Mouse (Mus musculus) Patski (cell line): Measurements from ENCODE around the gene Clybl. TPM values are rescaled to one million over a fixed set of nuclear protein-coding genes. Genes with fewer than 3 reads are reported as not detected.

Experiments used
- ATAC-seq: fragments of 100-300 bp; one replicate; pipeline ENCODE4 v1.8.0; 2021
- CTCF ChIA-PET: fragments of 350-600 bp; sonication (Branson Sonifier 250); formaldehyde crosslinking; loops from one replicate; lab custom pipeline; 2022; ENCODE audit warnings: inconsistent platforms; lab: Charles Lee
- POLR2A ChIA-PET: fragments of 350-600 bp; sonication (Branson Sonifier 250); formaldehyde crosslinking; loops from one replicate; lab custom pipeline; 2022; ENCODE audit warnings: antibody characterized with exemption, inconsistent platforms; lab: Charles Lee
- DNase-seq: peaks from one replicate; pipeline ENCODE4 v3.0.0-alpha.2; 2011; ENCODE audit warnings: low read depth, low spot score
- H3K27me3 ChIP-seq: fragments of 371-371 bp; one replicate; pipeline ENCODE4 v1.5.1; 2021
- CTCF ChIP-seq: fragments of 100-300 bp; IDR thresholded peaks from one replicate; pipeline ENCODE4 v1.5.1; 2021
- in situ Hi-C: fragments of 300-500 bp; cut with MboI; formaldehyde crosslinking; loops from 3 replicates; pipeline ENCODE4 v1.11.1; 2018; ENCODE audit warnings: low pct_unique_long_range_greater_than_20kb, mixed read lengths
- polyA plus RNA-seq: library from polyadenylated mRNA; unstranded; gene quantifications from one replicate; pipeline ENCODE4 v1.2.3, GENCODE M21; 2021

Clybl gene
- polyA plus RNA-seq, 1 experiment from 2014 or later, result 60.7 TPM

DNA sequence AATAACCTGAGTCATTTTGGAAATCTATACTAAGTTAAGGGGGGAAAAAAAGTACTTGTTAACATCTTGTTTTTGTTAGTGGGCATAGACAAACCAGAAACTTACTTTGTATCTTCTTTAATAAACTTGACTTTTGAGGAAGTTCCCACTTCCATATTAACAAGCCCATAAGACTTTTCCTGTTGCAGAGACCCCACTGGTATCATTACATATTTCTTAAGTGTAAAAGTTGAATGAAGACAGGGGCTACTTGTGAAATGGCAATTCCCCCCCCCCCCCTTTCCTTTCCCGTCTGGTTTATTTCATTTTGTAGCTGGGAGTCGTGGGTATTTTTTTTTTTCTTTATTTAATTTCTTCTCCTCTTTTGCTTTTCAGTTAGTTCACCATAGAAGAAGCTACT lies 115.4 kb downstream of the Clybl start:
- ATAC-seq (no peak), DNase-seq (no peak)
- CTCF ChIA-PET, result interaction anchor here (1.3 kb wide), 1 partner anchor 61 kb away, joined by 3 read pairs; no protein-coding TSS in a partner anchor
- no peaks in the 10 kb centered on the region for H3K27me3 ChIP-seq
- no peak for TF ChIP-seq CTCF
- POLR2A ChIA-PET, result interaction anchor here (0.6 kb wide), 1 partner anchor 10 kb away, joined by 3 read pairs; no protein-coding TSS in a partner anchor
- in situ Hi-C loops, result no loop called here

- no peak for TF ChIP-seq CTCF
- ChIA-PET CTCF (interaction anchor here (1.3 kb wide), 1 partner anchor 60 kb away, joined by 3 read pairs; no protein-coding TSS in a partner anchor), POLR2A (interaction anchor here (0.6 kb wide), 1 partner anchor 10 kb away, joined by 3 read pairs; no protein-coding TSS in a partner anchor)
- no peaks in the 10 kb centered on the region for H3K27me3 ChIP-seq
- in situ Hi-C loops, result no loop called here
- DNase-seq (no peak), ATAC-seq (no peak)
Observed at GRCm38 (mm10) chr14:122297386-122298109, 116.0 kb downstream of the Clybl start.

DNA sequence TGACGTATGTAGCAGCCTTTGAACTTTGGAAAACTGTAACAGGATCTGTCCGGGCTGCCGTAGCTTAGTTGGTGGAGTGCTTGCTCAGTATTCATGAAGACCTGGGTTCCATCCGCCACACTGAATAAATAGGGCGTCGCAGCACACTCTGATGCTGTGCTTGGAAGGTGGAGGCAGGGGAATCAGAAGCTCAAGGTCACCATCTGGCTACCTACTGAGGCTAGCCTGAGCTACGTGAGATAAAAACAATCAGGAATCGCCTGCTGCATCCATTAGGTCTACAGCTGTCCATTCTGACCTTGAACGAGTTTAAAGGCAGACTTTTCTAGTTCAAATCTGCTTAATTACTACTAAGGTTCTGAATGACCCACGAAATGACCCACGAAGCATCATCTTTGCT lies 118.8 kb downstream of the Clybl start:
- ATAC-seq (no peak), DNase-seq (no peak)
- no peaks in the 10 kb centered on the region for H3K27me3 ChIP-seq
- CTCF ChIA-PET, result interaction anchor here (0.6 kb wide), 1 partner anchor 30 kb away, joined by 4 read pairs; no protein-coding TSS in a partner anchor
- in situ Hi-C loops, result no loop called here
- POLR2A ChIA-PET, result no interaction called here
- no peak for TF ChIP-seq CTCF

DNA sequence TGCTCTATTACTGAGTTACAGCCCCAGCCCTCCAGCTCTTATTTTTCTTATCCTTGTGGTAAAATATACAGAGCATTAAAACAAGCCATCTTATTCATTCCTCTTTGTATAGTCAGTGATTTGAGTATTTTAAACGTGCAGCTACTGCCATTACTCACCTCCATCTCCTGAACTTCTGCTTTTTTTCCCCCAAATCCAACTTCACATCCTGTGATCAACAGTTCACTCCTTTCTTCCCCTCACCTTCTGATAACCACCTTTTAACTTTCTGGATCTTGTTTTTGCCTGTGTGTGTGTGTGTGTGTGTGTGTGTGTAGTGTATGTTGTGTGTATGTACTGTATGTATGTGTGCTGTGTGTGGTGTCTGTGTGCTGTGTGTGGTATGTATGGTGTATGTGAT lies 122.3 kb downstream of the Clybl start:
- CTCF ChIA-PET, result no interaction called here
- no peak for TF ChIP-seq CTCF
- DNase-seq (no peak), ATAC-seq (no peak)
- in situ Hi-C loops, result no loop called here
- H3K27me3 ChIP-seq, result no peaks in the 10 kb centered on the region
- POLR2A ChIA-PET, result no interaction called here

- ChIA-PET CTCF (no interaction called here), POLR2A (no interaction called here)
- ATAC-seq (no peak), DNase-seq (no peak)
- in situ Hi-C loops, result no loop called here
- TF ChIP-seq CTCF, result no peak
- H3K27me3 ChIP-seq, result no peaks in the 10 kb centered on the region
Observed at GRCm38 (mm10) chr14:122305132-122305531, 123.6 kb downstream of the Clybl start.

DNA sequence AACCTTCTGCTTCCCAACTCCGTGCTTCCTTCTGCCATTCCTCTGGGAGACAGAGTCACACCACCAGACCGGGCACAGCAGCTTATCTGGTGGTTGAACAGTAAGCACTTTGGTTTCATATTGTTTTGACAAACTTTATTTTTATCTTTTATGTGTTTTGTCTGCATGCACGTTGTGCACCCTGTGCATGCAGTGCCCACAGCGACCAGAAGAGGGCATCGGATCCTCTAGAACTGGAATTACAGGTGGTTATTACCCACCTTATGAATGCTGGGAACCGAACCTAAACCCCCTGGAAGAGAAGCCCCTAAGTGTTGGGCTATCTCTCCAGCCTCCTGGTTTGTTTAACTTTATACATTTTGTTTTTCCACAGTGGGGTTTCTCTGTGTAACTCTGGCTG lies 130.9 kb downstream of the Clybl start:
- no peak for ATAC-seq
- peak; percentile 52 for TF ChIP-seq CTCF
- POLR2A ChIA-PET, result interaction anchor here (1.1 kb wide), 1 partner anchor 14 kb away, joined by 3 read pairs; no protein-coding TSS in a partner anchor
- CTCF ChIA-PET, result no interaction called here
- DNase-seq, result no peak
- in situ Hi-C loops, result no loop called here
- H3K27me3 ChIP-seq, result no peaks in the 10 kb centered on the region

DNA sequence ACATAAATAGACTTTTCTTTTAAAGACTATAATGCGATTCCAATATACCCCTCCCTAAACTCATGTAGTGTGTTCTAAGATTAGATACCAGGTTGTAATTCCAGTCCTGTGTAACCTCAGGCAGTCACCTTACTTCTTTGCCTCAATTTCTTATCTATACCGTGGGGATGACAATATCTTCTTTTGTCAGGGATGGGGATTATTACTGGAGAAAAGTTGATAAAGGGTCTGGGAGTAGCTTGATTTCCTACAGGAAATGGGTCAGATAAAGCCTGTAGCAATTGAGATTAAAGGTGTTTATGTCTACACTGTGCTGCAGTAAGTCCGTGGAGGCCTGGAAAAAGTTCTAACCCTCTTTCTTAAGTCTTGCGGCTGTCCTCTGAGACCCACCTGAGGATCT lies 131.8 kb downstream of the Clybl start:
- DNase-seq, result no peak
- POLR2A ChIA-PET, result no interaction called here
- no peaks in the 10 kb centered on the region for H3K27me3 ChIP-seq
- CTCF ChIA-PET, result no interaction called here
- no peak for ATAC-seq
- no peak for TF ChIP-seq CTCF
- in situ Hi-C loops, result no loop called here

DNA sequence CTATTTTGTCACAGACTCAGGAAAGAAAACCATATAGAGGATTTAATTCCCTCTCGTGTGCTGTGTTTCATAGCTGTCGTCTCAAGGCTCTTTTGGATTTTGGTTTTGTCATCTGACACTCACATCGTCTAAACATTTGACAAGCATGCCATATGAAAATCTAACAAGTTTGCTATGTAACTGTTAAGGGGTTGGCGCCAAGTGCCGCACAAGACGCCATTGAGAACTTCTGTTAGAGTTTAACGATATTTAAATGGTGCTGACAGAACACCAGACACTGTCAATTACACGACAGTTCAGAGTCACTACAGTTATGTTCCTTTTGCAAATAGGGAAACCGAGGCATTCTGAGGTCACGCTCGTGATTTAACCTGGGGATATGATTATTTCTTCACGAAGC lies 134.2 kb downstream of the Clybl start:
- ChIA-PET CTCF (interaction anchor here (1.1 kb wide), 1 partner anchor 17 kb away, joined by 3 read pairs; no protein-coding TSS in a partner anchor), POLR2A (interaction anchor here (0.7 kb wide), 1 partner anchor 38 kb away, joined by 3 read pairs; no protein-coding TSS in a partner anchor)
- TF ChIP-seq CTCF, result no peak
- H3K27me3 ChIP-seq, result no peaks in the 10 kb centered on the region
- no peak for DNase-seq
- ATAC-seq, result no peak
- in situ Hi-C loops, result no loop called here

- DNase-seq (no peak), ATAC-seq (no peak)
- ChIA-PET CTCF (no interaction called here), POLR2A (no interaction called here)
- no peaks in the 10 kb centered on the region for H3K27me3 ChIP-seq
- in situ Hi-C loops, result no loop called here
- no peak for TF ChIP-seq CTCF
Observed at GRCm38 (mm10) chr14:122322136-122322535, 140.6 kb downstream of the Clybl start.

DNA sequence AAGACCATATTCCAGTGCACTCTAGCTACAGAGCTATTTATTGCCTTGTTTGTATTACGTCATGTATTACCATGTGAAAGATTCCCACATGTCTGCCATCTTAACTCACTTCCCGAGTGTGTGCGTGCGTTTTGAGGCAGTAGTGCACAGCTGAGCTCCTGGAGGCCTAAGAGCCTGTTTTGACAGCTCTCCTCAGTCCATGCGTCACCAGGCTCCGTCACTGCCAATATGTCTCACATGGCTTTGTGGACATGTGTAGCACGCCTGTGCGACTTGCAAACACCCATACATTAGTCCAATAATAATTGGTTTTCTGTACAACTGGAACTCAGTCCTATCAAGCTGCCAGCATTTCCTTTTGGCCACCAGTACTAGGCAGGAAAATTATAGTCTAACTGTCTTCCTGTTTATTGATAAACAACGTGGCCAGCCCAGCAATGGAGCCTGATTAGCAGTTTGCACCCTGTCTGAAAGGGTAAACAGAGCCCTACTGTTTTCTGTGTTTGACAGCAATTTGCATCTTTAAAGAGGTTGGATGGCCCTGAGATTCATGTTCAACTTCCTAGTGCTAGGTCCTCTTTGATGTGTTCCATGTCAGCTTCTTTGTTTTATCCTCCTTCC lies 142.4 kb downstream of the Clybl start:
- H3K27me3 ChIP-seq, result no peaks in the 10 kb centered on the region
- in situ Hi-C loops, result no loop called here
- no peak for ATAC-seq
- no peak for TF ChIP-seq CTCF
- CTCF ChIA-PET, result no interaction called here
- POLR2A ChIA-PET, result no interaction called here
- no peak for DNase-seq

- CTCF ChIA-PET, result no interaction called here
- DNase-seq (no peak), ATAC-seq (no peak)
- in situ Hi-C loops, result no loop called here
- POLR2A ChIA-PET, result no interaction called here
- no peak for TF ChIP-seq CTCF
- H3K27me3 ChIP-seq, result no peaks in the 10 kb centered on the region
Observed at GRCm38 (mm10) chr14:122330136-122330535, 148.6 kb downstream of the Clybl start.
